Mouse (Mus musculus) retina, adult 2 months (tissue): Measurements from ENCODE around the gene Ldlrad3.

Source experiments
- DNase-seq: peaks from one replicate; pipeline ENCODE4 v3.0.0-alpha.2; 2012; ENCODE audit warnings: low read depth, low spot score

Gene Ldlrad3

DNA sequence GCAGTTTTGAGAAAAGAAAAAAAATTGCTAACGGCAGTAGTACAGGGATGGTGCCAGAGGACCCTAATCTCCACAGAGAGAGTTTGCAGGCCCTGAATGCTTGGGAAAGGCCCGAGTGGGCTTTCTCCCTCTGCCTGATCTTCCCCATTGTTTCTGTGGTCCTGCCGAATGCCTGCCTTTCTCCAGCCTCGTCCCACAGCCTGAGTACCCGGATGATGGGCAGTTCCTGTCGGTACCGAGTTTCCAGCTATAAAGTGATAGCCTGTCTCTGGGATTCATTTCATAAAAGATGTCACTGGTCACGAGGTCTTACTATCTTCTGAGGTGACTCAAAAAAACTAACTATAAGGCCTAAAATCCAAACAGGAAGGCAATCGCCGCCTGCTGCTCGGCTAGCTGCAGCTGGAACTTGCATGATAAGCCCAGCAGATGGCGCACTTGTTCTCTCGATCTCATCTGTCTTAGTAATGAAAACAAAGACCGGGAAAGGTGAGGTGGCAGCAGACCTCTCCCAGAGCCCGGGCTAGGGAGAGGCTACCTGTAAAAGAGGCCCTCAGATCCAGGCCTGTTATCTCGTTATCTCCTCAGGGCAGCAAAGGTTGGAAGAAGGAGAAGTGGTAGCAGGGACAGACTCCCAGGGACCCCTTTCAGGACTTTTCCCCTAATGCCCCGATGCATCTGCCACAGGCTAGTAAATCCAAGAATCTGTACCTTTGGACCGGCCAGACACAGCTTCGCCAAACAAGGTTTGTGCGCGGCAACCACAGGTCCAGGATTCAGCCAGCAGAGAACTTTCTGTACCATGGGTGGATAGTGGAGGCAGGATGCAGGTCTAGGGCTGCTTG is 280.4 kb downstream of the Ldlrad3 start:
- peak; percentile 79 for DNase-seq

DNA sequence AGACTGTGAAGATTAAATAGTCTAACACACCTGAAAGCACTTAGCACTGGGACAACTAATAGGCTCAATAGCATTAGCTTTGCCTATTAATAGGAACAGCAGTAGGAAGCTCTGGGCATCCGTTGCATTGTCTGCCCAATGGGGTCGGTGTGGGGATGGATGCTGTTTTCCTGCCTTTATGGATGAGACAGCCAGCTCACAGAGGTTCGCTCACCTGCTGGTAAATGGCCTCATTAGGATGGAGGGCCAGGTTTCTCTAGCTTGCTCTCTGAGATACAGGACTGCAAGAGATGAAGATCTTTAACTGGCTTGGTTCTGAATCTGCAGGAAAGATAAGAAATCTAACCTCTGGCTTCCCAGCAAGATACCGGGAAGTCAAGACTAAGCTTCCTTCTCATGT is 284.0 kb downstream of the Ldlrad3 start:
- no peak for DNase-seq
